Mouse (Mus musculus) midbrain, postnatal 0 days (tissue): Measurements from ENCODE around the gene Trpc1. TPM values are rescaled to one million over a fixed set of nuclear protein-coding genes. Genes with fewer than 3 reads are reported as not detected.

Source experiments
- ATAC-seq: fragments of 200-750 bp; cut with Nextera tagmentation; 2 replicates; pipeline ENCODE4 v1.8.0; 2017; ENCODE audit warnings: moderate number of reproducible peaks, mild to moderate bottlenecking, moderate TSS enrichment, moderate library complexity; ENCODE audit not compliant: low FRiP score
- DNase-seq: peaks from one replicate; pipeline ENCODE4 v3.0.0-alpha.2; 2015; ENCODE audit warnings: low spot score
- H3K27ac ChIP-seq: fragments of 300-500 bp; sonication (generic); 2 replicates; pipeline ENCODE4 v1.5.1; 2014; ENCODE audit warnings: low read depth, mild to moderate bottlenecking, low read length, mixed read lengths
- H3K27me3 ChIP-seq: fragments of 300-500 bp; sonication (generic); 2 replicates; pipeline ENCODE4 v1.6.1; 2014; ENCODE audit warnings: low read length, control low read depth, mixed read lengths; ENCODE audit not compliant: insufficient read depth
- H3K36me3 ChIP-seq: fragments of 300-500 bp; sonication (generic); 2 replicates; pipeline ENCODE4 v1.6.1; 2014; ENCODE audit warnings: low read length, control low read depth, mixed read lengths; ENCODE audit not compliant: insufficient read depth
- H3K4me1 ChIP-seq: fragments of 300-500 bp; sonication (generic); 2 replicates; pipeline ENCODE4 v1.6.1; 2014; ENCODE audit warnings: mild to moderate bottlenecking, control low read depth, antibody characterized with exemption, low read length, mixed read lengths; ENCODE audit not compliant: insufficient read depth
- H3K4me2 ChIP-seq: fragments of 300-500 bp; sonication (generic); 2 replicates; pipeline ENCODE4 v1.6.1; 2014; ENCODE audit warnings: low read depth, mild to moderate bottlenecking, low read length, mixed read lengths; ENCODE audit not compliant: poor library complexity, severe bottlenecking
- H3K4me3 ChIP-seq: fragments of 300-500 bp; sonication (generic); 2 replicates; pipeline ENCODE4 v1.5.1; 2014; ENCODE audit warnings: low read depth, mild to moderate bottlenecking, low read length, moderate library complexity
- H3K9ac ChIP-seq: fragments of 300-500 bp; sonication (generic); replicated peaks from 2 replicates; pipeline ENCODE4 v1.6.1; 2014; ENCODE audit warnings: mild to moderate bottlenecking, low read length, moderate library complexity, mixed read lengths; ENCODE audit not compliant: poor library complexity, severe bottlenecking
- H3K9me3 ChIP-seq: fragments of 300-500 bp; sonication (generic); 2 replicates; pipeline ENCODE4 v1.6.1; 2016; ENCODE audit warnings: low read length, control low read depth
- CTCF ChIP-seq: IDR thresholded peaks from 2 replicates; pipeline ENCODE4 v1.5.1; 2016; ENCODE audit warnings: antibody characterized with exemption, mild to moderate bottlenecking
- WGBS: fragments of 180-500 bp; shearing (Covaris S2); extraction: QIAGEN DNeasy Blood & Tissue Kit; methylation state at CpG from one replicate; pipeline ENCODE4 v1.1.7; 2014; 5-methylcytosine and 5-hydroxymethylcytosine counted together
- polyA plus RNA-seq: library from polyadenylated mRNA; unstranded; fragments of >200 nt; fragmentation: Nextera tagmentation; extraction: Ambion mirVana; gene quantifications from 2 replicates; pipeline ENCODE4 v1.2.1, GENCODE M21; 2015
- total RNA-seq: library from RNA; depleted of rRNA; stranded (reverse); fragments of >200 nt; gene quantifications from 2 replicates; pipeline ENCODE4 v1.2.3, GENCODE M21; 2014

Trpc1 gene
- total and polyA plus RNA-seq, 2 experiments from 2014 or later: 7.1 to 22.3 TPM

- DNase-seq (no peak), ATAC-seq (no peak)
- H3K4me1 ChIP-seq: no peaks in the 10 kb centered on the region
- 80% methylated on average over 16 of the region's 16 CpGs for WGBS
- TF ChIP-seq CTCF: no peak
- no peak overlapping the region for H3K4me3 ChIP-seq
- H3K27me3 ChIP-seq: no peaks in the 10 kb centered on the region
- H3K9me3 ChIP-seq: no peaks in the 10 kb centered on the region
- H3K36me3 ChIP-seq: no peaks in the 10 kb centered on the region
- no peak overlapping the region for H3K4me2 ChIP-seq
- H3K9ac ChIP-seq: no peak overlapping the region
- H3K27ac ChIP-seq: no peak overlapping the region
Measured at GRCm38 (mm10) chr9:95784888-95785511, 34.8 kb upstream of the Trpc1 start.

DNA sequence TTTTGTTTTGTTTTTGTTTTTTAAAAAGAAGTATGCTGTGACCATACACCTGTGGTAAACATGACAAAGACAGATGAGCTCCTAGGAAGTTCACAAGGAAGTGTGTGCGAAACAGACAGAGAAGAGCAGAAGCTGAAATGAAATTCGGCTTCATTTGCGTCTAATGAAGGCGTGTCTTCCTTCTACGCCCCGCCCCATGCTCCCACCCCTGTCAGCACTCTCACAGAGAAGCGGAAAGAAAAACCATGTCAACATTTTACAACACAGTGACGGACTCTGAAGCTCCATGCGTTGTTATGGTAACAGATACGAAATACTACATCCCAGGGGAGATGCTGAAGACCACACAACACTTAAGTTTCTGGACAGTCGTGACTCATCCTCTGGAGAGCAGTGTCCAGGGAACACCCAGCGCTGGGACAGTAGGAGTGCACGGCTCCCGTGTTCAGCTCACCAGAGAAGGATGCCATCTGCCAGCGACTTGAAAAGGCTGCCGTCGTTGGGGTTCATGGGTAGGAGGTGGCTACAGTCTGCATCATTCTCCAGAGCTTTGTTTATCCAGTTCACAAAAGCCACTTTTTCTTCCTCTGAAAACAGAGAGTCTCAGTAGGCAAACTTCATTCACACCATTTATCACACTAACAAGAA lies 33.6 kb upstream of the Trpc1 start:
- H3K9ac ChIP-seq: no peak overlapping the region
- TF ChIP-seq CTCF: no peak
- H3K4me2 ChIP-seq: no peak overlapping the region
- H3K4me1 ChIP-seq: no peaks in the 10 kb centered on the region
- ATAC-seq: no peak
- WGBS: 67% methylated on average over 17 of the region's 17 CpGs
- no peak overlapping the region for H3K4me3 ChIP-seq
- H3K9me3 ChIP-seq: no peaks in the 10 kb centered on the region
- no peak overlapping the region for H3K27ac ChIP-seq
- DNase-seq: no peak
- H3K27me3 ChIP-seq: no peaks in the 10 kb centered on the region
- no peaks in the 10 kb centered on the region for H3K36me3 ChIP-seq

DNA sequence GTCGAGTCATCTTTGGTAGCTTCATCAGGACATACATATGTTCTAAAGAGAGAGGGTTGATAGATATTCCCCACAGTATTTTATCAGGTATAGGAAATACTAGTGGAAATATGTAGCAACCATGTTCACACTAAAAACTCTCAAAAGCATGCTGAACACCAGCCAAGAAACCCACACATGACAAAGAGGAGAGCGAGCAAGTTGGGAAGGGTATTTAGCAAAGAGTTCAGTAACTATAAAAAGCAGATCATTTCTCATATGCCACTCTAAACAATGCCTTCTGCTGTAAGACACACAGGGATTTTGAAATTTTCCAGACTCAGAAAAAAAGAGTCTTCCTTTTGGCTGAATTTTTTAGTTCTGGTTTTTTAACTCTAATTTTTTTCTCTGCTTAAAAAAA lies 21.5 kb upstream of the Trpc1 start:
- no peak overlapping the region for H3K4me3 ChIP-seq
- H3K9me3 ChIP-seq: no peaks in the 10 kb centered on the region
- H3K36me3 ChIP-seq: no peaks in the 10 kb centered on the region
- ATAC-seq: no peak
- no peaks in the 10 kb centered on the region for H3K27me3 ChIP-seq
- no peak for DNase-seq
- no peak overlapping the region for H3K9ac ChIP-seq
- no peaks in the 10 kb centered on the region for H3K4me1 ChIP-seq
- H3K27ac ChIP-seq: no peak overlapping the region
- no peak for TF ChIP-seq CTCF
- no peak overlapping the region for H3K4me2 ChIP-seq
- WGBS: 89% methylated on average over 2 of the region's 2 CpGs

GRCm38 (mm10) chr9:95763218-95763617 lies 13.0 kb upstream of the Trpc1 start:
- WGBS: 85% methylated on average over 4 of the region's 4 CpGs
- Histone ChIP-seq H3K36me3 (0 out of 2 replicates have a peak, but pooled peaks cover 2% of the 10 kb centered on the region), H3K9me3 (no peaks in the 10 kb centered on the region; the same call in 1 of the 2 replicates), H3K4me2 (no peak overlapping the region), H3K4me1 (no peaks in the 10 kb centered on the region), H3K9ac (no peak overlapping the region), H3K4me3 (no peak overlapping the region), H3K27me3 (no peaks in the 10 kb centered on the region), H3K27ac (no peak overlapping the region)
- DNase-seq (no peak), ATAC-seq (no peak)
- no peak for TF ChIP-seq CTCF

DNA sequence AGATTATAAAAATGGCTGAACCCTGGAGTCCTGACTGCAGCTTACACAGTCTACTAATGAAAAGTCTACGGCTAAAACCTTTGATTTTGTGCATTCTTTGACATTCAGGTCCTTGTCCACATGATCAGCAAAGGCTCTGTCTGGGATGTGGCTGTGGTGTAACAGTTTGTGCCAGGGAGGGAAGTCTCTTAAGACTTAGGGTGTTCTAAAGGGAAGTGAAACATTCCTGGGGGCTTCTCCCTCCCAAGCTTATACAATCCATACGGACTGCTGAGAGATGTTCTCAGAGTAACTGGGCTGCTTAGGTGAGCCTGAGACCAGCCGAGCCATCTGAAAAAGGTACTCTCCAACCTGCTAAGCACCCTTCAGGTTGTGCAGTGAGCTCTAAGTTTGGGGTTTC lies 12.1 kb upstream of the Trpc1 start:
- ATAC-seq (no peak), DNase-seq (no peak)
- Histone ChIP-seq H3K9me3 (no peaks in the 10 kb centered on the region; the same call in 1 of the 2 replicates), H3K9ac (no peak overlapping the region), H3K4me3 (no peak overlapping the region), H3K36me3 (0 out of 2 replicates have a peak, but pooled peaks cover 2% of the 10 kb centered on the region), H3K4me1 (no peaks in the 10 kb centered on the region), H3K4me2 (no peak overlapping the region), H3K27me3 (no peaks in the 10 kb centered on the region), H3K27ac (no peak overlapping the region)
- no peak for TF ChIP-seq CTCF
- WGBS: 84% methylated on average over 3 of the region's 3 CpGs

- no peaks in the 10 kb centered on the region; the same call in 1 of the 2 replicates for H3K9me3 ChIP-seq
- TF ChIP-seq CTCF: no peak
- 0 out of 2 replicates have a peak, but pooled peaks cover 2% of the 10 kb centered on the region for H3K36me3 ChIP-seq
- H3K27me3 ChIP-seq: no peaks in the 10 kb centered on the region
- no peaks in the 10 kb centered on the region for H3K4me1 ChIP-seq
- DNase-seq (no peak), ATAC-seq (no peak)
- no peak overlapping the region for H3K4me3 ChIP-seq
- 94% methylated on average over 8 of the region's 8 CpGs for WGBS
- no peak overlapping the region for H3K4me2 ChIP-seq
- H3K9ac ChIP-seq: no peak overlapping the region
- no peak overlapping the region for H3K27ac ChIP-seq
Measured at GRCm38 (mm10) chr9:95761381-95761780, 11.2 kb upstream of the Trpc1 start.
